Mouse (Mus musculus): ENCODE measurements around the gene Nubp1. TPM values are rescaled to one million over a fixed set of nuclear protein-coding genes. Genes with fewer than 3 reads are reported as not detected.

Nubp1 gene
- total and polyA plus RNA-seq, 3 experiments: 152 to 169 (median 162) TPM

GRCm38 (mm10) chr16:10377286-10377685, 34.5 kb upstream of the Nubp1 start:
- in situ Hi-C loops (cut with MboI; ENCODE audit: low pct_ligation_motif_present, low pct_unique_long_range_greater_than_20kb, low sequenced_read_pairs): loop anchor here (25.0 kb wide), 1 partner anchor 290 kb away; no protein-coding TSS in a partner anchor
- no peak overlapping the region for H3K27ac ChIP-seq (ENCODE audit: insufficient read depth, low read depth)
- H3K27me3 ChIP-seq (replicated peaks): peaks cover 20% of the 10 kb centered on the region
- no peak overlapping the region for H3K4me3 ChIP-seq (replicated peaks in 1 of 3; ENCODE audit: low read depth in 2 of 3, low read length in 2 of 3, poor library complexity in 1 of 3)
- no peaks in the 10 kb centered on the region for H3K4me1 ChIP-seq (ENCODE audit: control insufficient read depth in 1 of 2, insufficient read depth in 2 of 2)
- DNase-seq (ENCODE audit: extremely low read depth): no peak
- dilution Hi-C loops (cut with MboI; ENCODE audit: extremely low pct_ligation_motif_present, extremely low pct_unique_long_range_greater_than_20kb, low sequenced_read_pairs): no loop called here
- H3K79me2 ChIP-seq (replicated peaks; ENCODE audit: control insufficient read depth, extremely low read depth, insufficient read depth, poor library complexity, severe bottlenecking): no peaks in the 10 kb centered on the region
- H3K36me3 ChIP-seq (replicated peaks in 1 of 2; ENCODE audit: control insufficient read depth in 1 of 2, insufficient read depth in 1 of 2, low read length in 1 of 2): no peaks in the 10 kb centered on the region
- H3K4me2 ChIP-seq (ENCODE audit: insufficient read depth, low read depth, poor library complexity, severe bottlenecking): no peak overlapping the region
- no peak overlapping the region for H3K9ac ChIP-seq (ENCODE audit: insufficient read depth, low read depth)
- TF ChIP-seq ZNF384 (IDR thresholded peaks at IDR 0.05; ENCODE audit: low read depth, low read length) (no peak), IRF4 (IDR thresholded peaks at IDR 0.05; ENCODE audit: low read depth, low read length) (no peak), HCFC1 (IDR thresholded peaks at IDR 0.05; ENCODE audit: low read depth, low read length) (no peak), MAZ (IDR thresholded peaks at IDR 0.05; ENCODE audit: low read depth, low read length) (no peak), ZKSCAN1 (IDR thresholded peaks at IDR 0.05; ENCODE audit: borderline replicate concordance, low read depth, low read length) (no peak)
- H3K9me3 ChIP-seq (replicated peaks; ENCODE audit: low read length): no peaks in the 10 kb centered on the region

- Histone ChIP-seq H3K4me1 (ENCODE audit: control insufficient read depth in 1 of 2, insufficient read depth in 2 of 2) (peaks cover 0 to 7% of the 10 kb centered on the region in 2 experiments; a peak in 1 of 4 replicates), H3K79me2 (replicated peaks; ENCODE audit: control insufficient read depth, extremely low read depth, insufficient read depth, poor library complexity, severe bottlenecking) (no peaks in the 10 kb centered on the region), H3K4me2 (ENCODE audit: insufficient read depth, low read depth, poor library complexity, severe bottlenecking) (no peak overlapping the region), H3K27me3 (replicated peaks) (peaks cover 20% of the 10 kb centered on the region), H3K36me3 (replicated peaks in 1 of 2; ENCODE audit: control insufficient read depth in 1 of 2, insufficient read depth in 1 of 2, low read length in 1 of 2) (no peaks in the 10 kb centered on the region), H3K9me3 (replicated peaks; ENCODE audit: low read length) (no peaks in the 10 kb centered on the region), H3K27ac (ENCODE audit: insufficient read depth, low read depth) (no peak overlapping the region), H3K9ac (ENCODE audit: insufficient read depth, low read depth) (no peak overlapping the region), H3K4me3 (replicated peaks in 1 of 3; ENCODE audit: low read depth in 2 of 3, low read length in 2 of 3, poor library complexity in 1 of 3) (no peak overlapping the region)
- DNase-seq (ENCODE audit: extremely low read depth): no peak
- dilution Hi-C loops (cut with MboI; ENCODE audit: extremely low pct_ligation_motif_present, extremely low pct_unique_long_range_greater_than_20kb, low sequenced_read_pairs): no loop called here
- in situ Hi-C loops (cut with MboI; ENCODE audit: low pct_ligation_motif_present, low pct_unique_long_range_greater_than_20kb, low sequenced_read_pairs): loop anchor here (25.0 kb wide), 1 partner anchor 292 kb away; no protein-coding TSS in a partner anchor
- TF ChIP-seq TCF12 (IDR thresholded peaks at IDR 0.05; ENCODE audit: low read depth, low read length) (no peak), MEF2A (IDR thresholded peaks at IDR 0.05; ENCODE audit: borderline replicate concordance, low read depth, low read length) (no peak), MAFK (IDR thresholded peaks at IDR 0.05; ENCODE audit: insufficient replicate concordance, low read length) (no peak), CHD1 (IDR thresholded peaks at IDR 0.05; ENCODE audit: low read depth, low read length) (no peak), JUND (conservative IDR thresholded peaks at IDR 0.05; ENCODE audit: low read depth, low read length) (no peak), JUN (IDR thresholded peaks at IDR 0.05; ENCODE audit: insufficient read depth, low read depth, low read length) (no peak), USF1 (IDR thresholded peaks at IDR 0.05; ENCODE audit: low read depth, low read length) (no peak), ZNF384 (IDR thresholded peaks at IDR 0.05; ENCODE audit: low read depth, low read length) (no peak), ELF1 (IDR thresholded peaks at IDR 0.05; ENCODE audit: low read depth, low read length) (no peak), MAZ (IDR thresholded peaks at IDR 0.05; ENCODE audit: low read depth, low read length) (no peak), MXI1 (IDR thresholded peaks at IDR 0.05; ENCODE audit: low read depth, low read length) (no peak), TBP (conservative IDR thresholded peaks at IDR 0.05; ENCODE audit: low read depth, low read length) (no peak), MYC (IDR thresholded peaks at IDR 0.05; ENCODE audit: low read depth, low read length) (no peak), RAD21 (IDR thresholded peaks at IDR 0.05; ENCODE audit: low read depth, low read length) (no peak), POLR2A (IDR thresholded peaks at IDR 0.05; ENCODE audit: low read depth, low read length) (no peak), CTCF (conservative IDR thresholded peaks at IDR 0.05 in 1 of 2, IDR thresholded peaks at IDR 0.05 in 1 of 2; ENCODE audit: low read depth in 2 of 2, low read length in 2 of 2) (no peak)
Observed at GRCm38 (mm10) chr16:10379531-10379930, 32.2 kb upstream of the Nubp1 start.
